ENCODE assay signal across 19 mouse cellular contexts in genomic region chr7:43476376-43476775, GRCm38 (mm10). TPM values are rescaled to one million over a fixed set of nuclear protein-coding genes. Genes with fewer than 3 reads are reported as not detected.
A peak's percentile ranks its signal among the peaks of the same experiment; 100 is the strongest.
DNase-seq lines count a peak whose midpoint lies in the region; ATAC-seq lines count a peak whose summit lies in the region.
"Had no signal": no experiment of that assay in that cellular context is flagged by ENCODE, and none has a peak within 500 bp of the region (broad histone marks: within the 10 kb centered on the region; RNA-seq: fewer than 3 reads in every experiment).

No protein-coding gene starts in this region.

- H3K4me2 ChIP-seq in forebrain, embryonic 14.5 days (ENCODE audit: low read length) = no peak overlapping the region
- H3K4me2 ChIP-seq in forebrain, embryonic 13.5 days = no peak overlapping the region
- H3K4me2 ChIP-seq in kidney, embryonic 16.5 days (replicated peaks; ENCODE audit: low read depth, low read length) = peak overlapping the region; percentile 18; the same call in 1 of the 2 replicates
- no peak overlapping the region for H3K4me2 ChIP-seq in limb, embryonic 11.5 days (ENCODE audit: low read depth, severe bottlenecking)
- H3K4me2 ChIP-seq: forebrain, embryonic 15.5 days; limb, embryonic 15.5 days had no signal

- DNase-seq in forebrain, embryonic 14.5 days (ENCODE audit: low spot score) = no peak
- no peak for DNase-seq in kidney, postnatal 10 days
- DNase-seq in ZHBTc4 (ENCODE audit: low read depth, low spot score) = peak; percentile 29
- DNase-seq in limb, embryonic 11.5 days (ENCODE audit: low spot score) = no peak
- no peak for DNase-seq in frontal cortex, postnatal 10 days (ENCODE audit: low spot score in 2 of 2)
- no peak for DNase-seq in gastrocnemius, postnatal 25 days
- DNase-seq: gastrocnemius, postnatal 36 days; thymus, adult 2 months had no signal

- H3K4me1 ChIP-seq in forebrain, embryonic 14.5 days (ENCODE audit: control insufficient read depth, insufficient read depth, low read length) = 0 out of 2 replicates have a peak, but pooled peaks cover 2% of the 10 kb centered on the region
- H3K4me1 ChIP-seq in forebrain, embryonic 13.5 days = peaks cover 22% of the 10 kb centered on the region
- peaks cover 7% of the 10 kb centered on the region; the same call in 1 of the 2 replicates for H3K4me1 ChIP-seq in kidney, embryonic 16.5 days (ENCODE audit: insufficient read depth, low read length)
- no peaks in the 10 kb centered on the region for H3K4me1 ChIP-seq in limb, embryonic 11.5 days (ENCODE audit: control insufficient read depth, insufficient read depth, low read length)

- H3K9me3 ChIP-seq in forebrain, embryonic 14.5 days (replicated peaks; ENCODE audit: control insufficient read depth, low read length) = no peaks in the 10 kb centered on the region
- H3K9me3 ChIP-seq in forebrain, embryonic 13.5 days (replicated peaks) = no peaks in the 10 kb centered on the region
- H3K9me3 ChIP-seq in kidney, embryonic 16.5 days (ENCODE audit: low read length) = no peaks in the 10 kb centered on the region
- no peaks in the 10 kb centered on the region for H3K9me3 ChIP-seq in limb, embryonic 11.5 days (ENCODE audit: control insufficient read depth, low read length)
- H3K9me3 ChIP-seq: forebrain, embryonic 15.5 days; limb, embryonic 15.5 days had no signal

- ATAC-seq in forebrain, embryonic 14.5 days = peak; percentile 26; the same call in 1 of the 2 replicates
- ATAC-seq in forebrain, embryonic 13.5 days = no peak
- peak; percentile 53; the same call in 1 of the 2 replicates for ATAC-seq in kidney, embryonic 16.5 days (ENCODE audit: low FRiP score, low TSS enrichment)
- ATAC-seq in limb, embryonic 11.5 days (ENCODE audit: insufficient number of reproducible peaks, low FRiP score, low TSS enrichment, low read depth) = 0 out of 2 replicates have a peak, but pooled peaks have one; percentile 27
- ATAC-seq: forebrain, embryonic 15.5 days had no signal

- H3K4me3 ChIP-seq in forebrain, embryonic 14.5 days (ENCODE audit: low read depth, low read length) = no peak overlapping the region
- H3K4me3 ChIP-seq in forebrain, embryonic 13.5 days = no peak overlapping the region
- 0 out of 2 replicates have a peak overlapping the region, but pooled peaks have one; percentile 11 for H3K4me3 ChIP-seq in kidney, embryonic 16.5 days (ENCODE audit: low read length)
- H3K4me3 ChIP-seq in limb, embryonic 11.5 days (ENCODE audit: low read depth, low read length) = no peak overlapping the region
- H3K4me3 ChIP-seq: forebrain, embryonic 15.5 days; limb, embryonic 15.5 days had no signal

- peaks cover 32% of the 10 kb centered on the region for H3K36me3 ChIP-seq in forebrain, embryonic 14.5 days (ENCODE audit: control insufficient read depth, insufficient read depth, low read length)
- peaks cover 39% of the 10 kb centered on the region for H3K36me3 ChIP-seq in forebrain, embryonic 13.5 days (ENCODE audit: poor library complexity, severe bottlenecking)
- H3K36me3 ChIP-seq in kidney, embryonic 16.5 days (ENCODE audit: insufficient read depth, low read length) = no peaks in the 10 kb centered on the region
- no peaks in the 10 kb centered on the region for H3K36me3 ChIP-seq in limb, embryonic 11.5 days (ENCODE audit: control insufficient read depth, insufficient read depth, low read length)
- H3K36me3 ChIP-seq: limb, embryonic 15.5 days had no signal

- 0 out of 2 replicates have a peak, but pooled peaks cover 10% of the 10 kb centered on the region for H3K27me3 ChIP-seq in forebrain, embryonic 14.5 days (replicated peaks; ENCODE audit: control insufficient read depth, insufficient read depth, low read length)
- H3K27me3 ChIP-seq in forebrain, embryonic 13.5 days = peaks cover 32% of the 10 kb centered on the region
- peaks cover 39% of the 10 kb centered on the region for H3K27me3 ChIP-seq in kidney, embryonic 16.5 days (ENCODE audit: insufficient read depth, low read length)
- H3K27me3 ChIP-seq in limb, embryonic 11.5 days (ENCODE audit: control insufficient read depth, insufficient read depth, low read length) = peaks cover 39% of the 10 kb centered on the region

- no peak overlapping the region for H3K9ac ChIP-seq in forebrain, embryonic 14.5 days (ENCODE audit: low read length)
- H3K9ac ChIP-seq in forebrain, embryonic 13.5 days = no peak overlapping the region
- no peak overlapping the region for H3K9ac ChIP-seq in kidney, embryonic 16.5 days (replicated peaks; ENCODE audit: low read length)
- no peak overlapping the region for H3K9ac ChIP-seq in limb, embryonic 11.5 days (ENCODE audit: low read length)
- H3K9ac ChIP-seq: forebrain, embryonic 15.5 days; limb, embryonic 15.5 days had no signal

- 16% methylated on average over 12 of the region's 13 CpGs for WGBS in forebrain, embryonic 14.5 days
- 4% methylated on average over 13 of the region's 13 CpGs for WGBS in forebrain, embryonic 13.5 days
- WGBS in kidney, embryonic 16.5 days = 4% methylated on average over 13 of the region's 13 CpGs
- 4% methylated on average over 13 of the region's 13 CpGs for WGBS in limb, embryonic 11.5 days

- no peak overlapping the region for H3K27ac ChIP-seq in forebrain, embryonic 14.5 days (ENCODE audit: low read depth, low read length)
- no peak overlapping the region for H3K27ac ChIP-seq in forebrain, embryonic 13.5 days
- no peak overlapping the region for H3K27ac ChIP-seq in kidney, embryonic 16.5 days (ENCODE audit: low read length)
- H3K27ac ChIP-seq in limb, embryonic 11.5 days (replicated peaks; ENCODE audit: low read depth, low read length) = no peak overlapping the region
- H3K27ac ChIP-seq: forebrain, embryonic 15.5 days; limb, embryonic 15.5 days had no signal

RNA-seq across cellular contexts. Expression of gene Vsig10l, which starts 13.4 kb away (rescaled TPM):
- 3.2 and 6.5 TPM in 2 replicates for polyA plus RNA-seq in forebrain, embryonic 14.5 days (2014; fragmentation: Nextera tagmentation; extraction: Ambion mirVana)
- 4.2 and 4.9 TPM in 2 replicates for polyA plus RNA-seq in forebrain, embryonic 13.5 days (2015; fragmentation: Nextera tagmentation; extraction: Ambion mirVana)
- 4.6 and 5.5 TPM in 2 replicates for polyA plus RNA-seq in kidney, embryonic 16.5 days (2015; fragmentation: Nextera tagmentation; extraction: Ambion mirVana)
- 1.4 and 2.0 TPM in 2 replicates for polyA plus RNA-seq in limb, embryonic 11.5 days (2014; fragmentation: Nextera tagmentation; extraction: Ambion mirVana)
- 1 to 10 TPM in 1 of 2 experiments, under 1 TPM in 1; 0.79 to 1.2 TPM for total RNA-seq in gastrocnemius, postnatal 25 days (2021)

RNA-seq across cellular contexts. Expression of gene Iglon5, which starts 13.5 kb away (rescaled TPM):
- 4.6 and 5.1 TPM in 2 replicates for polyA plus RNA-seq in forebrain, embryonic 14.5 days (2014; fragmentation: Nextera tagmentation; extraction: Ambion mirVana)
- polyA plus RNA-seq in forebrain, embryonic 13.5 days (2015; fragmentation: Nextera tagmentation; extraction: Ambion mirVana) = 3.7 and 4.9 TPM in 2 replicates
- 0.37 and 0.59 TPM in 2 replicates for polyA plus RNA-seq in kidney, embryonic 16.5 days (2015; fragmentation: Nextera tagmentation; extraction: Ambion mirVana)
- 0.79 and 1.2 TPM in 2 replicates for polyA plus RNA-seq in limb, embryonic 11.5 days (2014; fragmentation: Nextera tagmentation; extraction: Ambion mirVana)
- total RNA-seq in gastrocnemius, postnatal 25 days (2021) = under 1 TPM; 0.31 to 0.32 TPM
- total RNA-seq: common myeloid progenitor, adult 5-6 weeks; hematopoietic stem cell, adult 5-6 weeks; MEL; monocyte, adult 5-6 weeks had no signal

RNA-seq across cellular contexts. Expression of gene 4931406B18Rik, which starts 29.4 kb away (rescaled TPM):
- polyA plus RNA-seq in forebrain, embryonic 14.5 days (2014; fragmentation: Nextera tagmentation; extraction: Ambion mirVana) = not detected in 2 replicates
- not detected in 2 replicates for polyA plus RNA-seq in forebrain, embryonic 13.5 days (2015; fragmentation: Nextera tagmentation; extraction: Ambion mirVana)
- polyA plus RNA-seq in kidney, embryonic 16.5 days (2015; fragmentation: Nextera tagmentation; extraction: Ambion mirVana) = not detected in 2 replicates
- not detected in 2 replicates for polyA plus RNA-seq in limb, embryonic 11.5 days (2014; fragmentation: Nextera tagmentation; extraction: Ambion mirVana)
- not detected for total RNA-seq in gastrocnemius, postnatal 25 days (2021)
- total RNA-seq: adrenal gland, adult 18-20 months; common myeloid progenitor, adult 5-6 weeks; gastrocnemius, postnatal 36 days; hematopoietic stem cell, adult 5-6 weeks; MEL; monocyte, adult 5-6 weeks had no signal
- polyA plus RNA-seq: forebrain, embryonic 15.5 days; limb, embryonic 15.5 days; lung, embryonic 16.5 days; spleen, adult 2 months had no signal

RNA-seq across cellular contexts. Expression of gene Gm45233, which starts 32.4 kb away (rescaled TPM):
- polyA plus RNA-seq in forebrain, embryonic 14.5 days (2014; fragmentation: Nextera tagmentation; extraction: Ambion mirVana) = not detected in 2 replicates
- 0.26 and 0.47 TPM in 2 replicates for polyA plus RNA-seq in forebrain, embryonic 13.5 days (2015; fragmentation: Nextera tagmentation; extraction: Ambion mirVana)
- polyA plus RNA-seq in kidney, embryonic 16.5 days (2015; fragmentation: Nextera tagmentation; extraction: Ambion mirVana) = 1.2 TPM in 1 of 2 replicates, not detected in the other
- 0.31 TPM in 1 of 2 replicates, not detected in the other for polyA plus RNA-seq in limb, embryonic 11.5 days (2014; fragmentation: Nextera tagmentation; extraction: Ambion mirVana)
- total RNA-seq in gastrocnemius, postnatal 25 days (2021) = under 1 TPM; 0.46 to 0.62 TPM
- total RNA-seq: MEL; monocyte, adult 5-6 weeks had no signal
- polyA plus RNA-seq: forebrain, embryonic 15.5 days; lung, embryonic 16.5 days; spleen, adult 2 months had no signal

RNA-seq across cellular contexts. Expression of gene Etfb, which starts 32.5 kb away (rescaled TPM):
- 156 and 182 TPM in 2 replicates for polyA plus RNA-seq in forebrain, embryonic 14.5 days (2014; fragmentation: Nextera tagmentation; extraction: Ambion mirVana)
- polyA plus RNA-seq in forebrain, embryonic 13.5 days (2015; fragmentation: Nextera tagmentation; extraction: Ambion mirVana) = 152 and 167 TPM in 2 replicates
- polyA plus RNA-seq in kidney, embryonic 16.5 days (2015; fragmentation: Nextera tagmentation; extraction: Ambion mirVana) = 383 and 436 TPM in 2 replicates
- 243 and 251 TPM in 2 replicates for polyA plus RNA-seq in limb, embryonic 11.5 days (2014; fragmentation: Nextera tagmentation; extraction: Ambion mirVana)
- total RNA-seq in gastrocnemius, postnatal 25 days (2021) = 100 to 1,000 TPM; 310 to 323 TPM
